Mouse (Mus musculus) embryonic facial prominence, embryonic 12.5 days (tissue): ENCODE data around the gene Izumo3. TPM values are rescaled to one million over a fixed set of nuclear protein-coding genes. Genes with fewer than 3 reads are reported as not detected.
"Not testable (repeated sequence)": the region's sequence is repeated elsewhere in the genome, so short reads cannot be mapped to it uniquely, and the experiment has no call there.

Experiments used
- ATAC-seq: fragments of 200-750 bp; cut with Nextera tagmentation; 2 replicates; pipeline ENCODE4 v1.8.0; 2017; ENCODE audit not compliant: insufficient number of reproducible peaks, insufficient read depth, low FRiP score, low TSS enrichment
- H3K27ac ChIP-seq: fragments of 300-500 bp; sonication (generic); 2 replicates; pipeline ENCODE4 v1.5.1; 2016; ENCODE audit warnings: mild to moderate bottlenecking
- H3K27me3 ChIP-seq: fragments of 300-500 bp; sonication (generic); 2 replicates; pipeline ENCODE4 v1.6.1; 2016; ENCODE audit warnings: mild to moderate bottlenecking, moderate library complexity
- H3K36me3 ChIP-seq: fragments of 300-500 bp; sonication (generic); 2 replicates; pipeline ENCODE4 v1.6.1; 2016; ENCODE audit warnings: mild to moderate bottlenecking
- H3K4me1 ChIP-seq: fragments of 300-500 bp; sonication (generic); 2 replicates; pipeline ENCODE4 v1.6.1; 2016
- H3K4me2 ChIP-seq: fragments of 300-500 bp; sonication (generic); replicated peaks from 2 replicates; pipeline ENCODE4 v1.6.1; 2016; ENCODE audit warnings: mild to moderate bottlenecking, moderate library complexity
- H3K4me3 ChIP-seq: fragments of 300-500 bp; sonication (generic); 2 replicates; pipeline ENCODE4 v1.5.1; 2016; ENCODE audit warnings: mild to moderate bottlenecking
- H3K9ac ChIP-seq: fragments of 300-500 bp; sonication (generic); 2 replicates; pipeline ENCODE4 v1.6.1; 2016; ENCODE audit warnings: mild to moderate bottlenecking, moderate library complexity
- H3K9me3 ChIP-seq: fragments of 300-500 bp; sonication (generic); 2 replicates; pipeline ENCODE4 v1.6.1; 2016; ENCODE audit warnings: mild to moderate bottlenecking, moderate library complexity
- WGBS: fragments of 180-500 bp; shearing (Covaris S2); methylation state at CpG from one replicate; pipeline ENCODE4 v1.1.7; 2016; 5-methylcytosine and 5-hydroxymethylcytosine counted together
- polyA plus RNA-seq: library from polyadenylated mRNA; unstranded; fragments of >200 nt; fragmentation: Nextera tagmentation; extraction: Ambion mirVana; gene quantifications from 2 replicates; pipeline ENCODE4 v1.2.1, GENCODE M21; 2016

Gene Izumo3
- not detected in 2 replicates for polyA plus RNA-seq

GRCm38 (mm10) chr4:92147134-92147533, at the start of gene Izumo3:
Gene Izumo3, minus strand, starts transcription at chr4:92147234.
- Histone ChIP-seq H3K9ac (no peak within 1 kb of the TSS), H3K27me3 (no peaks in the 10 kb centered on the region), H3K9me3 (no peaks in the 10 kb centered on the region), H3K4me1 (no peaks in the 10 kb centered on the region), H3K4me3 (no peak within 1 kb of the TSS), H3K4me2 (no peak within 1 kb of the TSS), H3K36me3 (no peaks in the 10 kb centered on the region), H3K27ac (no peak within 1 kb of the TSS)
- no peak for ATAC-seq

GRCm38 (mm10) chr4:92191649-92192048, 44.6 kb upstream of the Izumo3 start, which contains the start of gene Gm12666:
Gene Gm12666, minus strand, starts transcription at chr4:92191749.
- ATAC-seq, H3K9me3 ChIP-seq, H3K27me3 ChIP-seq, H3K27ac ChIP-seq, H3K4me3 ChIP-seq, H3K9ac ChIP-seq, H3K36me3 ChIP-seq, H3K4me2 ChIP-seq, H3K4me1 ChIP-seq: not testable (repeated sequence)
- 93% methylated on average over 1 of the region's 1 CpGs for WGBS

DNA sequence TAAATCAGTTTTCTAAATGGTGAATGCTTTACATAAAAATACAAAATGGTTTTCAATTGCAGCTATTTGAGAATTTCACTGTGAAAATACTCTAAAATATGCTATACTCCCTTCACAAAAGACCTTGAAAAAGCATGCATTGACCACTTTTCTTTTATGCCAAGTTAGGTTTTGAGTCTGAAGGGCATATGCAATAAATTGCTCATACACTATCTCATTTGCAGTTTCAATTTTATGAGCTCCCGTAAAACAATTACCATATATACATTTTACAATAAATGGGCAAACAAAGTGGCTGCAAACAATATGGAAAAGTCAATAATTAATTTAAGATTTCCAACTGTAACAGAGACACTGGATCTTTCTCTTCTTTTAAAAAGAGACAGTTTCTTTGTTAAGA, 5.6 kb upstream of the Izumo3 start:
- no peak overlapping the region for H3K27ac ChIP-seq
- no peaks in the 10 kb centered on the region for H3K9me3 ChIP-seq
- no peak overlapping the region for H3K4me2 ChIP-seq
- H3K36me3 ChIP-seq = no peaks in the 10 kb centered on the region
- no peaks in the 10 kb centered on the region for H3K27me3 ChIP-seq
- H3K4me1 ChIP-seq = no peaks in the 10 kb centered on the region
- H3K4me3 ChIP-seq = no peak overlapping the region
- WGBS = 95% methylated on average over 1 of the region's 1 CpGs
- H3K9ac ChIP-seq = no peak overlapping the region
- no peak for ATAC-seq

DNA sequence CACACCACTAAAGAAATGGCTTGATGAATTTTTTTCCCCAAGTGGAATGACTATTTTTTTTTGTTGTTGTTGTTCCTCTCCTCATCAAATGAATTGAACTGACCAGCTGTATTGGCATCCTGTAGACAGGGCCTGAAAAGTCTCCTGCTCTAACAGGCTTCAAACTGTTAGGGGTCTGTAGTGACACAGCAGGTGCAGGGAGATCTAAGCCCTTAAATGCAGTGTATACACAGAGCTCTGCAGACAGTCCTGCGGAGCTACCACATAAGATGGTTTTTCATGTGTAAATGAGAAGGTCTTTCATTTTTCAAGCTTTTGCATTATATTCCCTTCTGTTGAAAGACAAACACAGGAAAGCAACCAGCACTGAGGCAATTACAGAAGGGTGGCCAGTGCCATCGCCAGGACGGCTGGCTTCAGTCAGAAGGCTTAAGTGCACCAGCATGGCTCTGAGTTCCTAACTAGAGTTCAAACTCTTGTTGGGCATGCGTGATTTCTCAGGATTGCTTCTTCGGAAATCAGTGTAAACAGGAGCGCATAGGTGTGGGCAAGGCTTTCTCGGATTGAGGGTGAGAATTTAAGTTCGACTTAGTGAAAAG, 35.5 kb downstream of the Izumo3 start:
- Histone ChIP-seq H3K27ac (no peak overlapping the region), H3K4me3 (no peak overlapping the region), H3K4me1 (no peaks in the 10 kb centered on the region), H3K9me3 (no peaks in the 10 kb centered on the region), H3K27me3 (no peaks in the 10 kb centered on the region), H3K36me3 (no peaks in the 10 kb centered on the region), H3K9ac (no peak overlapping the region), H3K4me2 (no peak overlapping the region)
- no peak for ATAC-seq
- WGBS = 27% methylated on average over 8 of the region's 8 CpGs

- Histone ChIP-seq H3K4me1 (no peaks in the 10 kb centered on the region), H3K4me3 (no peak overlapping the region), H3K27me3 (no peaks in the 10 kb centered on the region), H3K4me2 (no peak overlapping the region), H3K27ac (no peak overlapping the region), H3K36me3 (no peaks in the 10 kb centered on the region), H3K9ac (no peak overlapping the region), H3K9me3 (no peaks in the 10 kb centered on the region)
- ATAC-seq = no peak
- WGBS = 87% methylated on average over 4 of the region's 4 CpGs
Observed at GRCm38 (mm10) chr4:92097386-92097785, 49.6 kb downstream of the Izumo3 start.

GRCm38 (mm10) chr4:92095951-92096350, 51.1 kb downstream of the Izumo3 start:
- Histone ChIP-seq H3K27me3 (no peaks in the 10 kb centered on the region), H3K4me1 (no peaks in the 10 kb centered on the region), H3K36me3 (no peaks in the 10 kb centered on the region), H3K4me2 (no peak overlapping the region), H3K9ac (no peak overlapping the region), H3K9me3 (no peaks in the 10 kb centered on the region), H3K27ac (no peak overlapping the region), H3K4me3 (no peak overlapping the region)
- 68% methylated on average over 1 of the region's 1 CpGs for WGBS
- no peak for ATAC-seq

Other genes with a start within 250 kb of the Izumo3 start
- not detected in 2 replicates for gene Gm12666, start 44.5 kb upstream of the Izumo3 start, polyA plus RNA-seq